Mouse (Mus musculus) gastrocnemius, postnatal 10 days (tissue): Measurements from ENCODE around the gene Ttll11. TPM values are rescaled to one million over a fixed set of nuclear protein-coding genes. Genes with fewer than 3 reads are reported as not detected.

Experiments
- DNase-seq: peaks from one replicate; pipeline ENCODE4 v3.0.0; 2021; ENCODE audit warnings: mixed read lengths
- total RNA-seq, 2 experiments: library from RNA; stranded (reverse); gene quantifications; 2 replicates each; pipeline ENCODE4 v1.2.3; 2021

Gene Ttll11
- total RNA-seq, 2 experiments from 2014 or later = 3.0 TPM

DNA sequence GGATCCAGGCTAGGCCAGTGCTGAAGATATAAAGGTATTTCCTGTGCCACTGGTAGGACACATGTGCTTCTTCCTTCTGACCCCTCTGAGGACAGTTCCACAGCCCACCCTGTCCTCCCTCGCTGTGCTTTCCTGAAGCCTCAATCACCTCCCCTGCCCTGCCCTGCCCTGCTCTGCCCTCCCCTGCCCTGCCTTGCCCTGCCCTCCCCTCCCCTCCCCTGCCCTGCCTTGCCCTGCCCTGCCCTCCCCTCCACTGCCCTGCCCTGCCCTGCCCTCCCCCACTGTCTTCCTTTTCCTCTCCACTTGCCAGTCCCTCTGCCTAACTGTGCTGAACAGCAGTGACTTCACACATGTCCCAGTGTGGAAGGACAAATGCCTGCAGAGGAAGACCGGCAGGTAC lies 160.8 kb downstream of the Ttll11 start:
- no peak for DNase-seq

DNA sequence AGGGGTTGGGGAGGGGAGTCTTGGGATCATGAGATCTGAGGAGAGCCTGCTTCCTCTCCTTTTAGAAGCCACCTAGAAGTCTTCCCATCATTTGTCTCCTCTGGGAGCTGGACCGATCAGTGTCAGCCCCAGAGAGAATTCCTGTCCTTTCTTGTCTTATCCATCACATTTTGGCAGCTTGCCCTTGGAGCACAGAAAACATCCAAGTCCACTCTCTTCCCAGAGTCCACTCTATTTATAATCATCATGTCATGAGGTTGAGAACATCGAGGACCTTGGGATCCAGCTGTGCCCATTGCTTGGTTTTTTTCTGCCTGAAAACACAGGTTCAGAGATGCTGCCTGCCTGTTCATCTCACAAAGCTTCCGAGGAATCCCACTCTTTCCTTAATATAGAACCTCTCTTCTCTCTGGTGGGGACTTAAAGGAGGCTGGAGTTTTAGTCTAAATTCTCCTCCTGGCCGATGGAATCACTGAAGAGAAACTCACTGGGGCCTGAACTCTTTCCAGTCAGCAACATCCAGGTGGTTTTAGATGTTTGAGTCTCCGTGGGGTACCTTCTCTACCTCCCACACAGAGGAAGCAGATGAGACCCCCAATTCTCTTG lies 163.6 kb downstream of the Ttll11 start:
- no peak for DNase-seq

DNA sequence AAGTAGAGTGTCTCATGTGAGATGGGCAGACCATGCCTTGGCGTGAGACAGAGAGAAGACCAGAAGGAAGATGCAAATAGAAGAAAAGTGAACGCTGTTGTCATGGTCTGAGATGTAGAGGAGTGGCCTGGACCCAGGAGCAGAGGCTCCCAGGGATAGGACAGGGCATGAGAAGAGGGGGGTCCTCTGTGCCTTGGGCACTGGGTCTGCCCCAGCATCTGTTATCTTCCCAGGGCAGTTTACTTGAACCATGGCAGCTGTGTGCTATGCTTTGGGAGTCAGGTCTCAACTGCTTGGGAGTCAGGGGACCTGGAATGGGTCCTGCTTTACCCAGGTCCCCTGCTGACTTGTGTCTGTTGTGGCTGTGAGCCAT lies 167.2 kb downstream of the Ttll11 start:
- no peak for DNase-seq

DNA sequence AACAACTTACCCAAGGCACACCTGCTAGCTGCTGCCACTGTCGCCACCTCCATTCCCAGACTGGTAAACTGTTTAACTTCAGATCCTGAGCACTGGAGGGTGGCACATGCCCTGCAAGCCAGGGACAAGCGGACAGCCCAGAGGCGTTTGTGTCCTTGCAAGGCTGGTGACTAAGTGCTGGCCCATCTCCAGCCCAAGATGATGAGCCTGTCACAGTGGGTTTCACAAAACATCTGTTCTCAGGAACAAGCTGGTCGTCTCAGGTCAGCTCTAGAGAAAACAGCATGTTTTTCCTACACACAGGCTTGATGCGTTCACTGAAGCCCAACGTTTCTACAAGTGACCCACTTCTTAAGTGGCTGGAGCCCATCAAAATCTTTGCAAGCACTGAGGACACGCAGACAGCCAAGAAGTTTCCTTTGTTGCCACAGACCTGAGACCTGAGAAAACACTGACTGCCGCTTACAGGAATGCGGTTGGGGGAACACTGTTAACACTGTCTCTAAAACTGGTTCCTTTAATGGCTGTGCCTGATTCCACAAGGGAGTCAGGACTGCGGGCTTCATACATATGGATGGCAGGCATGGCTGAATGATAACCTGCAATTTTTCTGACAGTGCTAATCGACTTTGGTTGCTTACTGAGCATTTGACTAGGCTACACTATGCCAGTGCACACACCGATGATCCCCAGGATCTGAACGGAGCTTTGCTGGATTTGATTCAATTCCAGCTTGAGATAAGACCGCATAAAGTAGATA lies 167.7 kb downstream of the Ttll11 start:
- DNase-seq = no peak

DNA sequence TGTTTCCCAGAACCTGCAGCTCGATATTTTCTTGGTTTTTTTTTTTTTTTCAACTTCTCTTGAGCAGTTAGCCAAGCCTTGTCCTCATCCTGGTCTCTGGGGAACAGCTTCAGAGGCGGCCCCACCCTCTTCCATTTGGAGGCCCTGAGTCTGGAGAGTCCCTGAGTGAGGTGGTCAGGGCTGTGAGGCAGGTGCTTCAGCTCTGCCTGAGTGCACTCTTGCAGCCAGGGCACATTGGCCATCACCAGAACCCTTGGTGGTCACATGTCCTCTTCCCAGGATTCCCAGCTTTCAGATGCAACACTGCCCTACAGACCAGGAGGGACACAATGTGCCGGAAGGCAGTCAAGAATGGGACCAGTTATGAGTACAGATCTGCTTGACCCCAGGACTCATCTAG lies 169.7 kb downstream of the Ttll11 start:
- DNase-seq = no peak

DNA sequence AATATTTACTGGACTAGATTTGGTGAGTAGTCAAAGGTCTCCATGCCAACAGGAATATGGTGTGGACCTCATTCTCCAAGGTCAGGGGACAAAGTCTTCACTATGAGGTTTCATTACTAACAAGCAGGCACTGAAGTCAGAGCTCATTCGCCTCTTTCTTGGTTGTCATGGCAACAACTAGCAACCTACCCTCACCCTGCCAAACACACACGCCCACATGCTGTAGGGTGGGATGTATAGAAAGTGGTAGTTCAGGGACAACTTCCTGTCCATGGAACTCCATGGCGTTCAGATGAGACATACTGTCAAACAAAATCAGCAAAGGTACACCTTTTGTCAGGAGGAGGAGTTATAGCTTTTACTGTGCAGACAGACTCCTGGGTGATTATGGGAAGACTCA lies 170.6 kb downstream of the Ttll11 start:
- DNase-seq = no peak

DNA sequence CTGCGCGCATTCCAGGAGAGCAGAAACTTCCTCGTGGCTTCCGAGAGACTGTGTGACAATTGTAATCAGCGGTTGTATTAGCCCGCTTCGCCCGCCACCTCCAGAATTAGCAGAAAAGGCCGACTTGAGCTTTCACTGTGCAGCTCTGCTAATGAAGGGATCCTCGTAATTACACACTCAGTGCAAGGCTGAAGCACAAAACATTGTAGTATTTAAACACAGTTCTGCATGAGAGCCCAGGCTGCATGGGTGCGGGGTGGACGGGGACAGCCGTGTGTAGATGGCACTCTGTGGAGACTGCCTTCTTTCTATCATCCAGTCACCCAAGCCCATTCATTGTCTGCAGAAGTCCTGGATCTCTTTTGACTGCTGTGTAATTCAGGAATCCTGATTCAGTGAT lies 173.8 kb downstream of the Ttll11 start:
- DNase-seq = no peak

DNA sequence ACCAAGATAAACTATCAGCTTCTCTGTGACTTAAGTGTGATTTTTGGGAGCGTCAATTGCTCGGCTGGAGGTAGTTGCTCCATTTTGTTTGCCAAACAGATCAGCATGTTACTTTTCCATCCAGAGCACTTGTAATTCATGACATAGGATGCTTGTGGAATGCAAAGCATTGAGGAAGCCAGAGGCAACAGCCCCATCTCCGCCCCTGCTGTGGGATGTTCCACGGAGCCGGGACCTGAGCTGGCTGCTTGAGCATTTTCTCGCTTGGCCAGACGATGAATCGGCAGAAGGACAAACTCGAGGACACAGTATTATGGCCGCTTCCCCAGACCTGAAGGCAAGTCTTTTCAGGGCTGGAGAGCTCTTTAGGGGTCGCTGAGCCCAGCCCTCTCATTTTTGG lies 176.6 kb downstream of the Ttll11 start:
- DNase-seq = no peak

DNA sequence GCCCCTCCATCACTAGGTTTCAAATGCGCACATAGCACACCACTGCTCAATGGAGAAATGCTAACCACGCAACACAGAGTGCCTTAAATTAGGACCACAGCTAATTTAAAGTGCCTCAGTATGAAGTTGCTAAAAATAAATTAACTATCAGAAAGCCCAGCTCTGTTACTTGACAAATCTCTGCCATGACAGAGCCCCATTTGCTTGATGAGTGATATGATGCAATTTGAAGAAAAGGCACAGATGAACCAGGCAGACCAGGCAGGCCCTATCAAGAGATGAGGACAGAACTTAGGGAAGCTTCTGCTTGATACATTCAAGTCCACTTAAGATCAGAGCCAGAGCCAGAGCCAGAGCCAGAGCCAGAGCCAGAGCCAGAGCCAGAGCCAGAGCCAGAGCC lies 178.0 kb downstream of the Ttll11 start:
- DNase-seq = no peak

DNA sequence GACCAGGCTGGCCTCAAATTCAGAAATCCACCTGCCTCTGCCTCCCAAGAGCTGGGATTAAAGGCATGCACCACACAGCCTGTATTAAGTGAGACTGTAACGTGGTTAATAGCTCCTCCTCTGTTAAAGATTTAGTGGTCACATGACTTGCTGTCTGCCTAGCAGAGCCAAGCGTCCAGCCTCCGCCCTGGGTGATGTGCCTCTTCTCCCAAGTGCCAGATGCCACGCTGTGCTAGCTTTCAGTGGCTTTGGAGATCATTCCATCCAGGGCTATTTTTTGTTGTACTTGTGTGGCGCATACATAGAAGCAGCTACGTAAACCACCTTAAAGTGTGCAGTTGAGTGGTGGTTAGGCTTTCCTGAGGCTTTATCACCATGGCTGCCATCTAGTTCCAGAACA lies 180.6 kb downstream of the Ttll11 start:
- DNase-seq = no peak

DNA sequence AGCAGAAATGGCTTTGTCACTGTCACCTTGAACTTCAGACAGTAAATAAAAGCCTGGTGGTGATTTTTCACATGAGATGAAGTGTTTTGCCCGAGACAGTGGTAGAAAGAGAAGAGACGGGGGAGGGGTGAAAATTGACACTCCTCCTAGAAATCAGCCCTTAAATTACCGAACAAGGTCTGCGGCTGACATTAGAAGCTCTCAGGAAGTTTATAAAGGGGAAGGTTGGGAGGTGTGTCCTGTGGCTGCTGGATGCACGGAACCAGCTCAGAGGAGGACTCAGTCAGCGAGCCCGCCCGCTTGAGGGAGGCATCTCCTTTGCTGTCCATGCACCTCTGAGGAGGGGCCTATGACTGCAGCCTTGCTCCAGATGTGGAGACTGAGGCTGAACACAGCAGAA lies 181.7 kb downstream of the Ttll11 start:
- DNase-seq = no peak

DNA sequence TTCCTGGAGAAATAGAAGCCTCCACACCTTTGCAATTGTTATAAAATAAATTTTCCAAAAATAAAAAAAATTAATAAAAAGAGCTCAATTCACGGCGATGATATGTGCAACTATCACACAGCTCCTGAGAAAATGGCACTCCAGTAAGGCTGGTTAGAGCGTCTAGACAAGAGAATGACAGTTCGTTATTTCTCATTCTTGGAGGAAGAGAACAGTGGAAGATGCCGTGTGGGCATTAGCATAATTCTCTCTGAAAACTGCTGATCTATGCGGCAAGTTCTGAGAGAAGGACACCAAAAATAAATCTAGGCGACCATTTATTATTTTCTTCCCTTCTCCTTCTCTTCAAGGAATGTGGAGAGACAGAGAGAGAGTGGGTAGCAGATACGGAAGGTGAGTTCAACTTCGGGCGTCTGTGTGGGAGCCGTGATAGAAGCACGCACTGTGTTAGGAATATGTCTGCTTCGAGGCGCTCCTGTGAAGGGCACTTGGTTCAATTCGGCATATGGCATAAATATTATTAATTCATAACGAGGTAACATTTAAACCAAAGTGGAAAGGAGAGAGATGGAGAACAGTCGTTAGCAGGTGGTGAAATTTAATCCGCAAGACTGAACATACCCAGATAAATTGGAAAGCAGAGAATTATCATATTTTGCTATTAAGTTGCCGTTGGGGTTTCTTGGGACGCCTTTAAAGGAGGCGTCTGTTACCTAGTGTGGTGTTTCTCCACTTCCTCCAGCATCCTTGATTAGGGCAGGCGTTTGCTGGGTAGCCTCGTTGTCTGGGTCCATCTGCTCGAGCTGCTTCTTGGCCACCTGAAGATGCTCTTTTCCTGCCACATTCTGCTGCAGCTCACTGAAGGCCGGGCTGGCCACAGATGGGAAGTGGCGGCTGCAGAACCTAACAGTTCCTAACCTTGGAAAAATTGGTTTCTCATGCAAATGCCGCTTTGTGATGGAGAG lies 190.1 kb downstream of the Ttll11 start:
- no peak for DNase-seq

DNA sequence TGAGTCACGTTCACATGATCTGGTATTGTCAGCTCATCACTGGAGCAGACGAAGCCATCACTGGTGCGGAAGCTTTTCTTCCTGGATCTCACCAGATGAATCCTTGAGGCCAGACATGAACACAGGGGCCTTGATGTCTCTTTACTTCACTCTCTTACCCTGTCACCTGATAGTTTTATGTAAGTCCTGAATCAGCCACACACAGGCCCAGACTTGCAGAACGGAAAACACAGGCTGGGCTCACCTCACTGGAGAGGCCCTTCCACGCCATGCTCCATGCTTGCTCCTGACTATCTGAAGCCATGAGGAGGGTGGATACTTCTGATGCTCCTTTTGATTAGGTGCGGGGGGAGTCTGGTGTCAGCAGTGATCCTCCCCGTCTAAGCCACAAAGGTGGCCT lies 193.8 kb downstream of the Ttll11 start:
- DNase-seq = no peak

DNA sequence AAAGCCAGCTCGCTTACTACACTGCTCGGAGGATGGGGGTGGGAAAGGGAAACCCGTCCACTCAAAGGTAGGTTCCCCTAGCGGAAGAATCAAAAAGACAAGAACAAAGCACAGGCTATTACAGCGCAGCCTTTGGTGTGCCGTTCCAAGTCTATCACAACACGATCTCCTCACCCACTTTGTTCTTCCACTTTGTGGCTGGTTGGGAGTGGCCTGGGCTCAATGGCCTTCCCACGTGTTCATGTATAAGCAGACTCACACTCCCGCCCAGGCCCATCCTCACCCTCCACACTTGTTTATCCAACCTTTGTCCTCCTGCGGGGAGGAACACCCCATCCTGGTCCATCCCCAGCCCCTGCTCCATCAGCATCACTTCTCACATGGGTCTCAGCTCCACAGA lies 196.3 kb downstream of the Ttll11 start:
- no peak for DNase-seq

DNA sequence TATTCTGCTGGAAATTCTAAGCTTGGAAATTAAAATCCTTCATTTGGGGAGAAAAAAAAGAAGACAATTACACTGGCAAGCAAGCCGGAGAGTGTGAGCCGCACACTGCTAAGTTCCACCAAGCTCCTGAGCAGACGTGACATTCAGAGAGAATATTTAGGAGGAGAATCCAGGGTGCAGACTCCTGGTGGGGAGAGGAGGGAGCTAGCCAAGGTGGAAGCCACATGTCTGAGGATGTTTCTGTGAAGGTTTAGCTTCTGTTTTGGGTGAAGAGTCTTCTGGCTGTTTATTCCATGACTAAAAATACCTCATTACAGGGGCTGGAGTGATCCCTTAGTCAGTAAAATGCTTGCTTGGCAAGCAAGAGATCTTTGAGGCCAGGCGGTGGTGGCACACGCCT lies 200.4 kb downstream of the Ttll11 start:
- DNase-seq = no peak

DNA sequence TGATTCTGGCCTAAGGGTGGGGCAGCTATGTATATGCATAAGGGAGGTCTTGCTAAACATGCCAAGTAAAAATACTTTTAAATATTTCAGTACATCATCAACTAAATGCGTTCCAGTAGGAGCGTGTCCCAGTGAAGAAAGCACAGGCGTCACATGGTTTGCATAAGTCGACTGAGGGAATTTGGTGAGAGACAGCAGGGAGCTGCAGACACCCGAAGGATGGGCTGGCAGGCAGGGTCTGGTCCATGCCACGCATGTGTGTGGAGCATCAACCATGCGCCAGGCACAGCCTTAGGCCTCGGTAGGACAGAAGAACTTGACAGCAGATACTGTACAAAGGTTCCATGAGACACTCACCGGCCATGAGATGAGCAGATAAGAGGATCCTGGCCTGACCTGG lies 202.8 kb downstream of the Ttll11 start:
- DNase-seq = no peak

DNA sequence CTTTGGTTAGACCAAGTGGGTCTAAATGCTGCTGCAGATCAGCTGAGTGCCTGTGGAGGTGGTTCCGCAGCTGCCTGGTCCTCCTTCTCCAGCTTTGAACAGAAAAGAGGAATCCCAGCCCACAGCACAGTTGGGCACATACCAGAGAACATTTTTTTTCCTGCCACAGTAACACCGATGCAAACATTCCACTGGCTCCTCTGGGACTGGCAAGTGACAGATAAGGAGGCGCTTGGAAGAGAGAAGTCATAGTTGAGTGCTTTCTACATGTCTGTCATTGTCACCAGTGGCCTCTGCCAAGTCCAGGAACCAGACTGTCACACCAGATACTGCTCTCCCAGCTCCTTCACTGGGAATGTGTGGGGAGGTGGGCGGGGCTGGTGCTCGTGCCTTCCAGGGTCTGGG lies 204.1 kb downstream of the Ttll11 start:
- no peak for DNase-seq

DNA sequence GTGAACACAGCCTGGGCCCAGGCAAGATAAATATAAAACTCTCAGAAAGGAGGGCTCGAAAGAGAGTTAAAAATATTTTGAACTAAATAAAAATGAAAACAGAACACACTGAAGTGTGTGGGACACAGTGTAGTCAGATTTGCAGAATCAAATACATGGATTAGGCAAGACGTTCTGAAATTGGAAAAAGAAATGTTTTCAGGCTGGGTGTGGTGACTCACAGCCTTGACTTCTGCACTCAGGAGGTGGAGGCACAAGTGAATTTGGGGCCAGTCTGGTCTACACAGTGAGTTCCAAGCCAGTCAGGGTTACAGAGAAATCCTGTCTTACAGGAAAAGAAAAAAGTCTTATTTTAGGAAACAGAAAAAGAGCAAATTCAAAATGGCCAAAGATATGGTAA lies 209.2 kb downstream of the Ttll11 start:
- no peak for DNase-seq

DNA sequence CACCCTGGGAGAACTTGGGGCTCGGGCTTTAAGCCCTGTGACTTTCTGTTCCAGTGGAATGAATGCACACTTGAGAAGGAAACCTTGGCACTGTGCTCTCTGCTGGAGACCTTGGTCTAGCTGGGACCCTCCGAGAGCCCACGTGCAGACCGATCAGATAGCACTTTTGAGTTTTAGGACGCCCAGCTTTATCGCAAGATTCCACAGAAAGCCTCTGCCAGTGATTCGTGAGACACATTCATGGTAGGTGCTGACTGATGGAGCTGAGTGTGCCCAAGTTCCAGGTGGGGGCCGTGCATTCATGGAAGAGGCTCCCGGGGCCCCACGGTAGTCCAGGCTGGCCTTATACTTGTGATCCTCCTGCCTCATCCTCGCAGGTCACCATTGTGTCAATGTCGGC lies 210.3 kb downstream of the Ttll11 start:
- DNase-seq = no peak

DNA sequence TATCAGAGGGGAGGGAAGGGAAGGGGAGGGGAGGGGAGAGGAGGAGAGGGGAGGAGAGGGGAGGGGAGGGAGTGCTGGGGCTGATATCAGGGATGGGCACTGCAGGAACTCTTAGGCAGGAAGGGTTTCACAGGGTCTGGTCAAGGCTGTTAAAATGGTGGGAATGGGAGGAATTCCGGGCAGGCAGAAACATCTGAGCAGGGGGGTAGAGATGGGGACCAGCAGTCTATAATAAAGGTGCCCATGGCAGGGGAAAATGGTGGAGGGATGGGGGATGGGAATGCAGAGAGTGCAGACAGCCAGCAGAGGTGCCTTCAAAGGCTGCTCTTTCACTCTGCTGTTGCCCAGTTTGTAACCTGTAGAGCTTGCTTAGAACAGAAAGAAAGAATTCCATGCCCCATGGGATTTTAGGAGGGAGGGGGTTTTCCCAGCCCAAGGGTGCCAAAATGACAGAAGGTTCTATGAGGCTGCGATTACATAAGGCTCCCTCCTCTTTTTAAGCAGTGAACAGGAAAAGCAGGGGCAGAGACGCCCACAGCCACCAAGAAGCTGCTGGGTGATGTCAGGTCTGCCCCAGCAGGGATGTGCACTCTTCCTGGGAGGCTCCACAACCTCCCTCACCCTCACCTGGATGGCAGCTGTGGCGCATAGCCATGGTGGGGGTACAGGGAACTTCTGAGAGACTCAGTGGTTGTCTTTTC lies 211.0 kb downstream of the Ttll11 start:
- no peak for DNase-seq

DNA sequence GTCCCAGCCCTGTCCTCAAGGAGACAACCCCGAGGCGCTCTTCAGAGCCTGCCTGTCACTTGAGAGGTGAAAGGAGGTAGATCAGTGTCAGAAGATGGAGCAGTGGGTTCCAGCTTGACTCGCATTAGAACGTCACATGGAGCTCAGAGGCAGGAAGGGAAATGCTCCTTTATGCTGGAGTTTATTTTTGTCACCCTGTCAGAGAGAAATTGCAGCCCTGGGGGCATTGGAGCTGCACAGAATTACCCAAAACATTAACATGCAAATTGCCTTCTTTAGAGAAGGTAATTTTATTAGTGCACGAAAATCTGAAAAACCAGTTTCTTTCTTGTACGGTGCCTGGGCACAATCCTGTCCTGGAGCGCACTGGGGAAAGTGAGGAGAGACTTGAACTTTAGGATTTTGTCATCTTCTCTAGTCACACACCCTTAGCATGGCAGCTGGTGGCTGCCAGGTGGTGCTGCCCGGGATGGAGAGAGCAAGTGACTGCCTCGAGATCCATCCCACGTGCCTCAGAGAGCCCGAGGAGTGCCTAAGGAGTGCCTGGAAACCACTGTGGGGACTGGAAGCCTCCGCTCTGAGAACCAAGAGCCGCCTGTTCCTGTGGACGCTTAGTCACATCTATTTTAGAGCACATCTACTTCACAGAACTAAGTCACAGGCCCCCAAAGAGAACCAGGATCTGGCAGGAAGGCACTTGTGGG lies 211.7 kb downstream of the Ttll11 start:
- DNase-seq = no peak

DNA sequence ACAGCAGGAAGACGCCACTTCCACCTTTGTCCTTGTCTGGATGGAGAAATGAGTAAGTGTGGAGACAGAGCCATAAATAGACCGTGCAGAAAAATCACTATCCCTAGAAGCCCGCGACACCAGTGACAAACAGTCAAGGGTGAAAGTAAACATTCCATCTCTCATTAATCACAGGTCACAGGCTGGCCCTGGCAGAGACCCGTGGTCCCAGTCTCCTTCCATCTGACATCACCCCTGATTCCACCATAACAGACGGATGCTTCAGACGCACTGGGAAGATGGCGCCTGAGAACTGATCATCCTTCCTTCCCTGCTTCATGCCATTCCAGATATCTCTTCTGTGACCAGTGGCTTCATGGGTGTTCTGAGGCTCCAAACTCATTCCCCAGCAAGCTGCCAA lies 215.4 kb downstream of the Ttll11 start:
- no peak for DNase-seq
